Mouse (Mus musculus) erythroid progenitor cell, adult 5-6 weeks (primary cell): Measurements from ENCODE around the gene Sv2c. TPM values are rescaled to one million over a fixed set of nuclear protein-coding genes. Genes with fewer than 3 reads are reported as not detected.
"Not testable (repeated sequence)": the region's sequence is repeated elsewhere in the genome, so short reads cannot be mapped to it uniquely, and the experiment has no call there.

Source experiments
- ATAC-seq: replicated peaks from 2 replicates; pipeline ENCODE4 v1.8.0; 2016; ENCODE audit warnings: moderate number of reproducible peaks, mild to moderate bottlenecking, moderate TSS enrichment, inconsistent platforms; ENCODE audit not compliant: poor library complexity, low FRiP score, severe bottlenecking
- total RNA-seq, 2 experiments: library from RNA; stranded (forward) in 1 of 2; stranded (reverse) in 1 of 2; fragments of 150-400 nt in 1 of 2; fragments of 186-747, 209-891 nt in 1 of 2; gene quantifications; 2 replicates each; pipeline versions ENCODE4 v1.2.3 to v1.2.4; 2015 to 2017; ENCODE audit warnings: low replicate concordance in 2 of 2

Gene Sv2c
- not detected in 2 replicates for total RNA-seq (2015; ENCODE audit: low replicate concordance)
- total RNA-seq (2017; ENCODE audit: low replicate concordance): not detected in 2 replicates

DNA sequence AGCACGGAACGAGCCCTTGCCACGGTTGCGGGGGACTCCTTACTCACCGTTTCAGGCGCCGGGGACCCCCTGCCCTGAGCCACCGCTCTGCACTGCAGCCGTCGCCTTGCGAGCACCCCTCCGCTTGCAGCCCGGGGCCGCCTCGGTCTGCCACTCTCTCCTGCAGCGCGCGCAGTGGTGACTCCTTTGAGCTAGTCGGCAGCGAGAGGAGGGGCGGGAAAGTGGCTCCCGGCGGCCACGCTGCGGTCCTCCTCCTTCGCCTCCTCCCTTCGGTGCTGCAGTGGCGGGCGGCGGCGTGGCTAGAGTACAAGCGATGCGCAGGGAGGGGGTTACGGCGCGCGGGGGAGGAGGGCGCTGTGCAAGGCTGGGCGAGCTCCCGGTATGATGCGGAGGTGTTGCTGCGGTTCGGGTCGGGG, at the start of gene Sv2c:
TSS of gene Sv2c (minus strand) at position 177 of the 416 bp plus-strand sequence.
- no peak for ATAC-seq

DNA sequence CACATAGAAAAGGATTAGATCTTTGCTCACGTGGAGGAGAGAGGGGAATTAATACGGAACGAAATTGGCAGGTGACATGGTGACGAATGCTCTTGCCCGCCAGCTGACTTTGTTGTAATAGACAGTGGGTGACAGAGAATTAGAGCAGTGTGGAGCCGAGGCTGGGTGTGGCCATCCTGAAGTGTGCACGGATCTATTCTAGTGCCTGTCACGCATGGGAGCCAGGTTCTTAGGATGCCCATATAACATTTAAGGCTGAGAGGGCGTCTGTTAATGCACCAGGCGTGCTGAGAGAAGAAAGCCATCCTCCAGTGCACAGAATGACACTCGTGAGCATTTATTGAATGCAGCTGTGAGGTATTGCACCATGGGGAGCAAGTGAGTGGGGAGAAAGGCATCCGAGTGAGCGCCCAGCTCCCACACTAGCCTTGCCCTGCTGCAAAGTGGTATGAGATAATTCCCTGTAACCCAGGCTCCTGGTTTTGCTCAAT, 48.3 kb upstream of the Sv2c start:
- no peak for ATAC-seq

DNA sequence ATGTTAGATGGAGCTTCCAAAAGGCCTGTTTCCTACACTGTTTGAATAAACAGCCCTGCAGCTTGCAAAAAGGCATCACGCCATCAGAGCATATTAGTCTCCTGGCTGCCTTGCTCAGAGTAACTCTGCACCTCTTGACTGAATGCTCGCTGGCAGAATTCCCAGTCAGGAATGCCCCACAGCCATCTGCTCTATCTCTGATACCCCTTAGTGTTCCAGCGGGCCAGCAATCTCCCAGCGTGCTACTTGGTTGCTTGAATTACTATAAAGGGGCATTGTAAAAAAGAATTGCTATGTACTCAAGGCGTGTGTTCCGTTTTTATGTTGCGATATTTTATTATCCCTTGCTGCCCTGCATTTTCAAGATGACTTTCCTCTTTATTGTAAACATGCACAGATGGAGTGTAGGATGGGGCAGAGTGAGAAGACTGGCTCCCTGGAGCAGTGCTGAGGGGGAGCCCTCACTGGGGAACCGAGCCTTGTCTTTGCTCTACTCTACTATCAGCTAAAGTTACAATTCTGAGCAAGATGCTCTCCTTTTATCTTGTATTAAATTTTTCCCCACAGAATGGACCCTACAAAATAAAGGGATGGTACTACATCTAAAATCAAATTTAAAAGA, 43.3 kb upstream of the Sv2c start:
- ATAC-seq: no peak

DNA sequence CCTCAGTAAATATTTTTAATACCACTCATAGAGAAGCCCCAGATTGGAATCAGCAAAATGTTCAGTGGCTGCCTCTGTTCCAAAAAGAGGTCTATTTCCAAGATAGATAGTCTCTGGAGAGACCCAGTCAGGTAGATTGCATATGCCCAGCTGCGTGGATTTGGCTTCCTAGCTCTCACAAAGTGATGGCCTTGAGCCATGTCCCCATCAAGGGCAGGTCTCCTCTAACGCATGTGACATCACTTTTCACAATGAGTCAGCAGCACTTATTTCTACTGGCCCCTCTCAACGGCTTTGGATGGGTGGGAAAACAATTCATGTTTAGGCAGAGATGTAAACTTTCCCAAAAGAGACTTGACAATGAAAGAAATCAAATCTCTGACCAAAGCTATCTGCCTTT, 41.3 kb upstream of the Sv2c start:
- ATAC-seq: no peak

DNA sequence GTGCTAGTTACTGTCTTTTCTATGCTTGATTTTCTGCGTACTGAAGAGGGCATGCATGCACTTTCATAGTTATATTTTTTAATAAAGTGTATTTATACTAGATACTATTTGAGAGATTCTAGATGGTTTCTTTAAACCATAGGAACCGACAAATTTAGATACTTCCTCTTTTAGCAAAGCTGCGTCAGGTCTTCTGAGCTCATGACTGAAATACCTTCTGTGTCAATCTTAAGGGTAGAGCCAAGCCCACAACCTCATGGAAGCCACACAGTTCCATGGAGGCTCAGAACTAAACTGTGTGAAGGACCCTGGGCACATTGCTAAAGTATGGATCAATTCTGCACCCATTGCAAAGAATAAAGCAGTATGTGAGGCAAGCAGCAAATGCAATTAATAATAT, 39.9 kb upstream of the Sv2c start:
- ATAC-seq: no peak

DNA sequence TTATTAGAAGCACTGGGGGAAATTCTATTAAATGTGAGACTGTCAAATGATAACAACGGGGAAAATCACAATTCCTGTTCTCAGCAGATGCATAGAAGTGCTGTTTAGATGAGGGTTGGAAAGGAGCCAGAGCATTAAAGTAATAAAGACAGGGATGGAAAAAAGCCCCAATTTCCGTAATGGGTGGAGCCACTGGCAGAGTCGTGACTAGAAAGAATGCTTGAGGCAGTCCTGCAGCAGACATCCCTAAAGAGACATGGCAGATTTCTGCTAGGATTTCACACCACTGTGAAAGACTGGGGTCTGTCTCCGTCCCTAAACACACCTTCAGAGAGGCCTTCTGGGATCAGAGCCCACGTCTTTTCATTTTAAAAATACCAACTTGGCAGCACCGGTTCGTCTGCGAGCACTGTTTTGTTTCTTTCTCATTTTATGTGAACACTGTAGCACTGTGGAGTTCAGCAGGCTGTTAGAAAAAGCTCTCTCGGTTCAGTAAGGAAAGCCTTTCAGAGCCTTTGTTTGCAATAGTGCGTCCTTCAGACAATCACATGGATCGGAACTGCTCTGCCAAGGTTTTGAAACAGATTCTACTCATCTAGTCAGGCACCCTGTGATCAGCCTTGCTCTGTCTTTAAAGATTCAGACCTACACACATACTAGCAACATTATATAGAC, 36.8 kb upstream of the Sv2c start:
- no peak for ATAC-seq

DNA sequence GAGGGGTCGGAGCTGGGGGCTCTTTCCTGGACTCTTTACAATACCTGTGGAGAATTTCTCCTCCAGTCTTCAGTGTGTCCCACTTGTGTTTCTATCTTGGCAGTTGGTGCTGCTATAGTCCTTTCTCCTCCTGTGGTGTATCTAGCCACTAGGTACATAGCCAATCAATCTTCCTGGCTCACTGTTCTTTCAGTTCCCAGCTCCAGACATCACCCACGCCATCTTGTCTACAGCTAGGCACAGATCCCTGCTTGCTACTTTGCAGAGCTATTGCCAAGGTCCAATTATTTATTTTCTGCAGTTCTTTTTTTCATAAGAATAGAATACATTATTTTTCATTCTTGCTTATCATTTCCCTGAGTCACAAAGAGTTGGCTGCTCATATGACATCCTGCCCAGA, 34.2 kb upstream of the Sv2c start:
- no peak for ATAC-seq

DNA sequence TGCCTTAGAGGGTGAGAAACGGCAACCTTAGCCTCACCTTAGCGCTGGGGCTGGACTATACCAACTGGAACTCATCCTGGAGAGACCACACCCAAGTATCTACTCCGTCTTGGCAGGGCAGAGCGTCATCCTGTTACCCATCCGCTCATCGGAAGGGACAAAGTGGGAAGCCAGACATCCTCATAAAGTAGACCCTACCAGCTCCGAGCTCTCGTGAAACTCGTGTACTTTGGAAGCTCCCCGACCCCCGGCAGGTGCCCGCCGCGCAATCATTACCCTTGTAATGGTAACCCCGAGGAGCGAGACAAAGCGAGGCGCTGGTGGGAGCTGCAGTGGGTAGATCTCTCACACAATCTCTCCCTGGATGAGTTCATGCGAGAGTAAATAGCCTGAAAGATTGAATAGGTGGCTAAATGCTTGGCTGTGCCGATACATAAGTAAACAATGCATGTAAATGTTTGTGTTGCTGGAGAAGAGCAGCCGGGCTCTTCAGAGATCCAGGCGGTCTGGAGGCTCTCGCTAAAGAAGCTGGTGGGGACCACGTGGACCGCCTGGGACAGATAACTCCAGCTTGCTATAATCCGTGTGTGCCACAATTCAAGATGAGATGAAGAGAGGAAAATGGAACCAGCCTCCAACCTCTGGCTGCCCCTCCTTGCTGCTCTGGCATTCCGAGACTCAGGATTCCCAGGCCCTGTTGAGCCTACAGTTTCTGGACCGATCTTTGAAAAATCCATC, 1.2 kb upstream of the Sv2c start:
- ATAC-seq: no peak

DNA sequence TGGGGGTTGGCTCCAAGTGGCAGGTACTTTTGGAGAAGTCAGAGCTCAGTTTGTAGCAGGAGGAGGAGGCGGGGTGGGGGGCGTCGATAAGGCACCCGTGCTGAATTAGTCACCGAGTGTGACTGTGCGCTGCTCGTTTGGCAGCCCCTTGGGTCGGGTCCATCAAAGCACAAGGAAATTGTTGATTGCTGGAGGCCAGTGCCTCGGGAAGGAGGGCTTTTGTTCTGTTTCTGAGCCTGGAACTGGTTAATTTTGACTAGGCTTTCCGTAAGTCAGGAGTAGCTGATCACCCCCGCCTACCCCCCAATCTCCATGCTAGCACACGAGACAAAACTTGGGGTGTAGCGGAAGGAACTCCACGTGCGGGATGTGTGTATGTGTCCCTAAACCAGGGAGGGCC, 456 bp upstream of the Sv2c start:
- no peak for ATAC-seq

DNA sequence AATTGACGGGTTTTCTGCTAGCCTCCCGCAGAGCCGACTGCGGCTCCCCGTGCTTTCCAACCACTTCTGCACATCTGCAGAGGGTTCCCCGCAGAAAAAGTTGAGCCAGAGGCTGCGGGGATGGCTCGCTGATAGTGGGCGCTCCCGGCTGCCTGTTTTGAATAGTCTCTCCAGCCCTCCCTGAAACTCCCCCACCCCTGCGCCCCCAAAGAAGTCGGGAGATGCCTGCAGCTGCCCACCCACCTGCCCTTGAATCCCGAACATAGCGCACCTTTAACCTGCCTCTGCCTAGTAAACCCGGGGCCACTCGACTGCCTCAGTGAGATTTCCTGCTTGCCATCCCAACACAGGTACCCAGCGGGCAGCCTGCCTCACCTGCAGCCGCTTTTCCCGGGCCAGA, 466 bp downstream of the Sv2c start:
- ATAC-seq: no peak

DNA sequence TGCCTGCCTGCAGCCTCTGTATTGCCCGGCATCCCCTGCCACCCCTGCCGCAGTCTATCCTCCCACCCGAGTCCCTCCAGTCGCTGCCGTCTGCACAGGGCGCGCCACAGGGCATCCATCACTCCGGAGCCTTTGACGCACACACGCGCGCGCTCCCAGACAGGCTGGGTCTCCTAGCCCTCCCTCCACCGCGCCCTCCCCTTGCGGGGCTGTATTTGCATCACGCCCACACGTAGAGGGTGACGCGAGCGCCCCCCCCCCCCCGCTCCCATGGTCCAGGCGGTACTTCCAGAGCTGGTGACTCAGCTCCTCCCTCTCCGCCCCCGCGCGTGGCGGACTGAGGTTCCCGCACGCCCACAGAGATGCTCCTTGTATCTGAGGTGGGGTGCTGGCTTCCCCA, 1.3 kb downstream of the Sv2c start:
- ATAC-seq: no peak

DNA sequence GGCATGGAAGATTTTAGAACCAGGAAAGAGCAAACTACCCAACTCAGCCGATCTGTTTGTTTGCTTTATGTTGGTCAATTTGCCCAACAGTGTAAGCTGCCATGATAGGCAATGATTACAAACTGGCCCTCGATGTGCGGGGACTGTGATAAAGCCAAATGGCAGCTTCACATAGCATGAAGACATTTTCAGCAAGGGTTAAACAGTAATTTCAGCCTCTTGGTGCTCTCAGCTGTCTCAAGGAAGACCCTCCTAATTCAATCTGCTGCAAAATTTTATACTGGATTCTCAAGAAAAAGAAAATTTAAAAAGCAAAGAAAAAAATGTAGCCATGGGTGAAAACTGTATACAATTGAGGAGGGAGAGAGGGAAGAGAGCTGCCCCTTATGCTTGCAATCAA, 3.3 kb downstream of the Sv2c start:
- no peak for ATAC-seq

DNA sequence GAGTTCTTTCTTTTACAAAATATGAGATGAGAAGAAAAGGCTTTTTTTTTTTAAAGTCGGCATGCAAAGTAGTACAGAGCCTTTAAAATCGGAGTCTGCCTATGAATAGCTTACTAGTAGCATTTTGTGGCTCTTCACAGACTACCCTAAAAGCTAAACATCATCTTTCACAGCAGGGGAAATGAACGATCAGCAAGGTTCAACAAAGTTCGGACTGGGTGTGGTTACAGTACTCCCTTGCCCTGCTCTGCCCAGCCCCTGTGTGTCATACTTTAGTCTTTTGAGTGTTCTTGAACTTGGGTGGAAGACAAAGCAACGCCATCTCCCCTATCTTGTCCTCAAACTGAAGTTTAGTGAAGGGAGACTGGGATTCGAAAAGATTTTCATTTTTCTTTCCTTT, 5.7 kb downstream of the Sv2c start:
- ATAC-seq: no peak

DNA sequence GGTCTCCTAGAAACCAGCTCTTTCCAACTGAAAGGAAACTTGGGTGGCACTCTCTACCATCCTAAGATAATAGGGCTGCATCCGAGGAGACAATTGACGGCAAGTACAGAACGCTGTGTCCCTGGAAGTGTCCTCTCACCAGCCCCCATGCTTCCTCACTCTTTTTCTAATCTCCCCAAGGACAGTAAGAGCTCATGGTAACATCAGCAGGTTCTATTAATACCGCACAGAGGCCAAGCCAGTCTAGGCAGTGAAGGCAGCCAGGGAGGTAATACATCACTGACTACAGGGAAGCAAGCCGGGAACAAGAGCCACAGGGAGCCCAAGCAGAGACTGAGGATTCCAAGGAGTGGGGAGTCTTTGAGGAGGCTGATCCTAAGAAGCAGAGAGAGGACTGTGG, 7.4 kb downstream of the Sv2c start:
- ATAC-seq: no peak

DNA sequence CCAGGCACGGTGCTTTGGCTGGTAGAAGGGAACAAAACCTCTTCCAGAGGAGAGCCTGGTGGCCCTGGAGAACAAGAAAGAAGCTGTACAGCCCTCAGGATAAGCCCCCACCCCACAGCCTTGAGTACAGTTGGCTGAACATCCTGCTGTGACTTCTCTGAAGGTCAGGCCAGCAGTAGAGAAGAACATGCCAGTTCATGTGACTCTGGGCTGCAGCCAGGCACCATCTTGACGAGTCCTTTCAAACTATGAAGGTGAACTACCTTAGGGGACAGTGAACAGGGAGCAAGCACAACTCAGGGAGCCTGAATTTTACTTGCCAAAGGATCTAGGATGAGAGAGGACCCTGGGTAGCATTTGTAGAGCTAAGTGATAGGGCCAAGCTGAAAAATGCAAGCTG, 19.7 kb downstream of the Sv2c start:
- no peak for ATAC-seq

DNA sequence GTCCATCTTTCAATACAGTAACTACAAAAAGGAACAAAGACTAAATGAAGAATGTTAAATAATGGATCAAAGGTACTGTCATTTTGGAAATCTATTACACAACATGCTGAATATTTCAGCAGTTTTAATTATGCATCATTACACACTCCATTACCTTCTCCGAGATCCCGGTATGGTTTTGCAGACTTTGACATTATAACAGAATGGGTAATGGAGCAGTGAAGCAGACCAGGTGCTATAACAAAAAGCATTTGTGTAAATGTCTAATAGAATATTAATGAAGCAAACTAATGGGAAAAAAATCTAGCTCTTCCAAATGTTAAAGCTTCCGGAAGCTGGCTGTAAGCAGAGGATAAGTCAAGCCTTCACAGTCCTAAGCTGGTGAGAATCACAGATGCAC, 21.6 kb downstream of the Sv2c start:
- no peak for ATAC-seq

DNA sequence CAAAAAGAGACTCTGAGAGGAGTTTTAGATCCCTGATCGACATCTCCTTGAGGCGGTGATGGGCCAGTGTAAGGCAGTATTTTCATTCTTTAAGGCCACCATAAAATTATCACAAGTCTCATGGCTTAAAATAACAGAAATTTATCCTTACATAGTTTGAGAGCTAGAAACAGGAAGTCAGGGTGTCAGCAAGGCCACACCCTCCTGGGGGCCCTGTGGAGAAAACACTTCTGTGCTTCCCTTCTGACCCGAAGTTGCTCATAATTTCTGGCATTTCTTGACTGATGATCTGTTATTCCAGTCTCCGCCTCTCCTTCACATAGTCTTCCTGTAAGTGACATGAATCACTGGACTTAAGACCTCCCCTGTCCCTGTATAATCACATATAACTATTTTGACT, 26.0 kb downstream of the Sv2c start:
- ATAC-seq: no peak

DNA sequence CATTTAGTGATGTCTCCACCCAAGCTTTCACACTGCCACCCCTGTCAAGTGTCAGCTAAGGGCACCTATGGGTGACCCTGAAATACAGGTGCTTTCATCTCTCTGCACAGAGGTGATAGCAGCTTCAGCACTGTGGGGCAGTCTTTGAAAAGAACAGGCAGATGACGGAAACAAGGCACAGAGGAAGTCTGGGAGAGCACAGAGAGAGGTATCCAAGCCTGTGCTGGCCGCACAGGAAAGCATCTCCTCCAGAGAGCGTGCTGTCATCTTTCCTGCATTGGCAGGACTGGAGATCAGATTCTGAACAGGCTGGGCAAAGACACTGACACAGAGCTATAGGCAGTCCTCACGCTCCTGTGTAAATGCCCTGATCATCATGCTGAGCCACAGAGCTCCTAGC, 41.4 kb downstream of the Sv2c start:
- ATAC-seq: no peak

DNA sequence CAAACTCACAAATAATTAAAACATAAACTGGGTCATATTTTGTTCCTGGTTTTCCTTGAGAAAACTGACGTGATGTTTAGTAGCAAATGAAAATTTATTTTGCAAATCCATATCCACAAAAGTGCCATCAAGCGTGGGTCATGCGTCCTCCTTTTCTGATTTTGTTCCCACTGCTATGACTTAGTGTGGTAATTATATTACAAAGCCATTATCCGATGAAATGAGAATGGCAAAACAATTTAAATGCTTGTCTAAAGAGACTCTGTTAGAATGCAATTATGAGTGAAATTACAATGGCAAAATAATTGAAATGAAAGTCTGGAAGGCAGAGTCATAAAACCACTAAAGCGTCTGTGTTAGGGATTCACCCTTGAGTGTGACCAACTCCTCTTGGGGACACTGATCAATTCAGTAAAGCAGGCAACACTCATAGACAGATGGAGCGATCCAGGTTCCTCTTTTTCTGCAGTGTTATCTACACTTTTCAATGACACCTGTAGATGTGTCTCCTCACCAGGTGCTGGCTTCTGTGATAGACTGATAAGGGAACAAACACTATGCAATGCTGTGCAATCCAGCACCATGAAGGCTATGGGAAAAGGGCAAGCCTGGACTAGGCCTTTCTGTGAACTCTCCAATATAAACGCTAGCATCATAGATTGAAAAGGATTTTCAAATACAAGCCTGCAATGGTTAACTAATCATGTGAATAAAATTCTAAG, 46.6 kb downstream of the Sv2c start:
- ATAC-seq: no peak

DNA sequence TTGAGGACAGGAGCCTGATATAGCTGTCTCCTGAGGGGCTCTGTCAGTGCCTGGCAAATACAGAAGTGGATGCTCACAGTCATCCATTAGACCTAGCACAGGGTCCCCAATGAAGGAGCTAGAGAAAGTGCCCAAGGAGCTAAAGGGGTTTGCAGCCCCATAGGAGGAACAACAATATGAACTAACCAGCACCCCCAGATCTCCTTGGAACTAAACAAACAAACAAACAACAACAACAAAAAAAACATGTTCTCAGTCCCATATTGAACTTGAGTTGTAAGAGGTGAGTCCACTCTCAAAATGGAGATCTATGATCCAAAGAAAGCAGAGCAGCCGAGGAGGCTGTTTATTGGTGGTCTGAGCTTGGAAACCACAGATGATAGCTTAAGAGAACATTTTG, 50.6 kb downstream of the Sv2c start, which contains the start of gene Gm17190:
TSS of gene Gm17190 (plus strand) at position 301 of the 400 bp plus-strand sequence.
- ATAC-seq: not testable (repeated sequence)
